Mouse (Mus musculus) heart, embryonic 12.5 days (tissue): ENCODE data around the gene Chaf1b. TPM values are rescaled to one million over a fixed set of nuclear protein-coding genes. Genes with fewer than 3 reads are reported as not detected.
A peak's percentile ranks its signal among the peaks of the same experiment; 100 is the strongest.

Experiments used
- ATAC-seq: fragments of 200-750 bp; cut with Nextera tagmentation; 2 replicates; pipeline ENCODE4 v1.8.0; 2017; ENCODE audit warnings: moderate TSS enrichment, moderate library complexity; ENCODE audit not compliant: insufficient number of reproducible peaks, low FRiP score
- H3K27ac ChIP-seq: fragments of 300-500 bp; sonication (generic); 2 replicates; pipeline ENCODE4 v1.5.1; 2016; ENCODE audit warnings: mild to moderate bottlenecking, moderate library complexity; ENCODE audit not compliant: poor library complexity, severe bottlenecking
- H3K27me3 ChIP-seq: fragments of 300-500 bp; sonication (generic); replicated peaks from 2 replicates; pipeline ENCODE4 v1.6.1; 2016; ENCODE audit warnings: mild to moderate bottlenecking, moderate library complexity
- H3K36me3 ChIP-seq: fragments of 300-500 bp; sonication (generic); 2 replicates; pipeline ENCODE4 v1.6.1; 2016; ENCODE audit warnings: mild to moderate bottlenecking, moderate library complexity
- H3K4me1 ChIP-seq: fragments of 300-500 bp; sonication (generic); replicated peaks from 2 replicates; pipeline ENCODE4 v1.6.1; 2016; ENCODE audit warnings: mild to moderate bottlenecking
- H3K4me2 ChIP-seq: fragments of 300-500 bp; sonication (generic); 2 replicates; pipeline ENCODE4 v1.6.1; 2016; ENCODE audit warnings: mild to moderate bottlenecking, moderate library complexity
- H3K4me3 ChIP-seq: fragments of 300-500 bp; sonication (generic); 2 replicates; pipeline ENCODE4 v1.5.1; 2016; ENCODE audit warnings: mild to moderate bottlenecking
- H3K9ac ChIP-seq: fragments of 300-500 bp; sonication (generic); 2 replicates; pipeline ENCODE4 v1.6.1; 2016; ENCODE audit warnings: mild to moderate bottlenecking, moderate library complexity
- H3K9me3 ChIP-seq: fragments of 300-500 bp; sonication (generic); replicated peaks from 2 replicates; pipeline ENCODE4 v1.6.1; 2016; ENCODE audit warnings: mild to moderate bottlenecking, moderate library complexity
- WGBS: fragments of 180-500 bp; shearing (Covaris S2); methylation state at CpG from one replicate; pipeline ENCODE4 v1.1.7; 2016; 5-methylcytosine and 5-hydroxymethylcytosine counted together
- polyA plus RNA-seq: library from polyadenylated mRNA; unstranded; fragments of >200 nt; fragmentation: Nextera tagmentation; extraction: Ambion mirVana; gene quantifications from 2 replicates; pipeline ENCODE4 v1.2.1, GENCODE M21; 2016

Chaf1b gene
- polyA plus RNA-seq, 1 experiment from 2014 or later, result 49.0 TPM

DNA sequence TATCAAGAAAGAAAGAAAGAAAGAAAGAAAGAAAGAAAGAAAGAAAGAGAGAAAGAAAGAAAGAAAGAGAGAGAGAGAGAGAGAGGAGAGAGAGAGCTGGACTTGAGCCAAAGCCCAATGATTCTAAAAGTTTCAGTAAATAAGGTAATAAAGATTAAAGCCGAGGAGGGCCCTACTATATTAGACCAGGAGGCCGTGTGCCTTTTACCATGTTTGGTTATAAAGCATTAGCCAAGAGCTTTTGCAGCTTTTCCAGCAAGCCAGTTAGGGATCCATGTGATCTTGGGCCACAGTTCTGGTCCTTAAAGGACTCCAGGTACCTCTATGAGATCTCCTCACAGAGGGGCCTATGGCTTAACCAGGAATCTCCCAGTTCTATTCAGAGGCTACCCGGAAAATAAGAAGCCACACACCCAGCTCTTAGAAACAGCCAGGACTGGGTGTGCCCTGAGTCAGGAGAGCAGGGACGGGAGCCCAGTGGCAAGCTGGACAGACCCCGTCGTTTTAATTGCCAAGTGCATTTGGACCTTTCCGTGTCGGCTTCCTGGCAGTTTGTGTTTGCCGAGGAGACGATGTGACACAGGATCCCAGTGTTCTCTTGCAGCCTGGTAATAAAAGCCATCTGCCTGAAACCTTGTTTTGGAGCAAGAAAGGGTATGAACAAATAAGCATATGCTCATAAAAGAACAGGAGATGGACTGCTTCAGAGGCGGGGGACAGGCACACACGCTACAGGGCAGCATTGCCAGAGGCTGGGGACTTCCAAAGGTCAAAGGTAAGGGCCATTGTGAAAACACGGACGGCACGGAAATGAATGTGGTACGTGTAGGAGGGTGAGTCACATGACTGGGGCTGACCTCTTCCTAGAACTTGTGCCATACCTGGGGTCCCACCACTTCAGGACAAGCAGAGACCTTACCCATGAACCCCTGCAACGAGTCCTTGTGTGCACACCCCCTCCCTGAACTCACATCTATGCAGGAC is 48.8 kb downstream of the Chaf1b start:
- Histone ChIP-seq H3K36me3 (no peaks in the 10 kb centered on the region), H3K27me3 (peaks cover 42% of the 10 kb centered on the region), H3K4me3 (no peak overlapping the region), H3K4me1 (no peaks in the 10 kb centered on the region), H3K27ac (no peak overlapping the region), H3K9ac (no peak overlapping the region), H3K4me2 (no peak overlapping the region), H3K9me3 (no peaks in the 10 kb centered on the region)
- 78% methylated on average over 17 of the region's 17 CpGs for WGBS
- ATAC-seq, result no peak

DNA sequence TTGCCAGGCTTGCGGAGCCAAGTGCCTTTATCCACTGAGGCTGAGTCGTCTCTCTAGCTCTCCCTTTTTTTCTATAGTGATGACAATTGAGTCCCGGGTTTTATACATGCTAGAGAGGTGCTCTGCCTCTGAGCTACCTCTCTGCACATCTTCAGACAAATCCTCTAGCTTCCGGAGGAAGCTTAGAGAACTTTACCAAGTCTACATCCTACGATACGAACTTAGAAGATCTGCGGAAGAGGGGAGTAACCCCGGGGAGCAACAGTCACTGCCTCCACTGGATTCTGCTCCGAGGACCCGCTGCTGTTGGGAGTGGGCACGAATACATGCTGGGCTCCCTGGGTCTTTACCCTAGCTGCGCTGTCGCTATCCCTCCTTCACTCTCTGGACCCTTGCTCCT is 50.9 kb downstream of the Chaf1b start:
- no peak overlapping the region for H3K4me3 ChIP-seq
- no peak overlapping the region for H3K9ac ChIP-seq
- H3K27me3 ChIP-seq, result peaks cover 50% of the 10 kb centered on the region
- H3K4me2 ChIP-seq, result peak overlapping the region; percentile 44
- H3K4me1 ChIP-seq, result no peaks in the 10 kb centered on the region
- no peaks in the 10 kb centered on the region for H3K9me3 ChIP-seq
- ATAC-seq, result no peak
- no peak overlapping the region for H3K27ac ChIP-seq
- H3K36me3 ChIP-seq, result no peaks in the 10 kb centered on the region
- 21% methylated on average over 13 of the region's 13 CpGs for WGBS

DNA sequence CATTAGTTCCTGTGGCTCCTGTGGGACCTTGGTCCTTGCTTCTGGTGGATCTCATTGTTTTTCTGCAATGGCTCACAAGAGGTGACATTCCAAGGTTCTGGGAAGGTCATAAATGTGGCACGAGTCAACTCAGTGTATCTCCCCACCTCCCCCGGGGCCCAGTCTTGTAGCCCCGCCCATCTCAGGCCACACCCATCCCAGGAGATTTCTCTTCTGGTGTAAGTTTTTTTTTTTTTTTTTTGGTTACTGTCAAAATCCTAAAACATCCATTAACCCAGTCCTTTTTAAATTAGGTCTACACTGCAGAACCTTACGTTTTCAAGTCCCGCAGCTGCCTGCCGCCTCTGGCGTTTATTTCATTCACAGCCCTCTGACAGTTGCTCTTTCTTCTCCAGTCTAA is 51.3 kb downstream of the Chaf1b start:
- 20% methylated on average over 7 of the region's 7 CpGs for WGBS
- Histone ChIP-seq H3K27me3 (peaks cover 50% of the 10 kb centered on the region), H3K9ac (no peak overlapping the region), H3K36me3 (no peaks in the 10 kb centered on the region), H3K4me3 (no peak overlapping the region), H3K4me2 (peak overlapping the region; percentile 44), H3K27ac (no peak overlapping the region), H3K4me1 (no peaks in the 10 kb centered on the region), H3K9me3 (no peaks in the 10 kb centered on the region)
- no peak for ATAC-seq

DNA sequence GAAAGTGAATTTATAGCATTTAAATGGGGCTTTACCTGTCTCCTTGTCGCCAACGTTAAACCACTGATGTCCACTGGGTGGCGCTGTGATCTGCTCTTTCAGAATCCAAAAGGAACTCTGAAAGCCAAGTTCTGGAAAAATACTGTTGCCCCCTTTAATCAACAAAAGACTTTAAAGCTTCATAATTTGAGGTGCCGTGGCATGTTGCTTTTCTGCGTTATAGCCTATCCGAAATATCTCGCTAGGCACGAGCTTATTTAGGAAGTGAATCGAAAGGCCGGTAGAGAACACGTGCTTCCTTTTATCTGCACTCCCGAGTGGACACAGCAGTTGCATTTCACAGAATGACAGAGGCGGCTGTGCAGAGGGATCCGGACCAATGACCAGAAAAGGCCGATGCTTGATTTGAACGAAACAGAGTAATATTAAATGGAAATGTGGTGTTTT is 54.7 kb downstream of the Chaf1b start:
- Histone ChIP-seq H3K9ac (0 out of 2 replicates have a peak overlapping the region, but pooled peaks have one; percentile 37), H3K4me2 (peak overlapping the region; percentile 66), H3K27me3 (peaks cover 42% of the 10 kb centered on the region), H3K4me1 (no peaks in the 10 kb centered on the region), H3K4me3 (peak overlapping the region; percentile 46), H3K27ac (no peak overlapping the region), H3K36me3 (no peaks in the 10 kb centered on the region), H3K9me3 (no peaks in the 10 kb centered on the region)
- ATAC-seq, result no peak
- WGBS, result 10% methylated on average over 16 of the region's 16 CpGs

DNA sequence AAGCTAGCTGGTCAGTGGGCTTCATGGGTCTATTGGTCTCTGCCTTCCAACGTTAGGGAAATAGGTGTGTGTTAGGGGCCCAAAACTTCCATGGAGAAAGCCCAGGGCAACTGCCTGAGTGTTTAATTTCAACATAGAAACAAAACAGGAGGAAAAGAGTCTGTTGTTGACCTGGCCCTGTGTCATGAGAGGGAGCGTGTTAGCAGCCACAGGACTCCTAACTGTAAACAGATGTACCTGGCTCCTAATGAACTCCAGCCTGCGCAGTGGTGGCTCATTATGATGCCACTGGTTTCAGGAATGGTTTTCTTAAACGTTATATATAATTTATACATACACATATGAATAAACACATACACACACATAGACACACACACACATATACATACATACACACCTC is 56.3 kb downstream of the Chaf1b start:
- Histone ChIP-seq H3K4me1 (no peaks in the 10 kb centered on the region), H3K27me3 (peaks cover 36% of the 10 kb centered on the region), H3K4me3 (no peak overlapping the region), H3K4me2 (no peak overlapping the region), H3K27ac (no peak overlapping the region), H3K36me3 (no peaks in the 10 kb centered on the region), H3K9ac (no peak overlapping the region), H3K9me3 (no peaks in the 10 kb centered on the region)
- ATAC-seq, result no peak
- 80% methylated on average over 4 of the region's 4 CpGs for WGBS

DNA sequence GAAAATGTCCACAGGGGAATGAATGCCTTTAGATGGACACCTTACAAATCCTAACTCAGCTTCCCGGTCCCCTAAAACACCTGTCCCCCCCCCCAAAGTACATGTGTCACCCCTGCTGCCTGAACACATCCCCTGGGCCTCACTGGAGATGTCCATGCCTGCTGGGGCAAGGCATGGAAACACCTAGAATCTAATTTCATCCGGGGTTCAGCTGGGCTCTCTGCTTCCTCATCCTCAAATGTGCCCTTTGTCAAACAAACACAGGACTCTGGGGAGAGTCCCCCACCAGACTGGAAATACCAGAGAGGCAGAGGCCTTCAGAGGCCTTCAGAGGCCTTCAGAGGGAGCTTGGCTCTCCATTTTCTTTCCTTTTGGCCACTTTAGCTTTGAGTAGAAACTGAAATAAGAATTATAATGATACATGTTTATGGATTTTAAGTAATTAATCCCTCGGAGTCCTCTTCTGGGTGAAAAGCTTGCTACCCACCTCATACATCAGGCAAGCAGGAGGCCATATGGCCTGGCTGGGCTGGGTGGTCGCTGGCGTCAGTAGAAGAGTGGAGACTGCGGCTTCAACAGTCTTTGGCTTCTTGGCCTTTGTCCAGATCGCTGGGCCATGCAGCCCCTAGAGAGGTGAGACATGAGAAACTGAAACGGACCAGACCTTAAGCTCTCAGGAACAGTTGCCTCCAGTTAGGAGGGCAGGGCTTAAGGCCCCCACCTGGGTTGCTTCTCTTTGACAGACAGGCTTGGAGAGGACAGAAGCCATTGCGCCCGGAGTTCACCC is 58.3 kb downstream of the Chaf1b start:
- H3K27me3 ChIP-seq, result peaks cover 22% of the 10 kb centered on the region

DNA sequence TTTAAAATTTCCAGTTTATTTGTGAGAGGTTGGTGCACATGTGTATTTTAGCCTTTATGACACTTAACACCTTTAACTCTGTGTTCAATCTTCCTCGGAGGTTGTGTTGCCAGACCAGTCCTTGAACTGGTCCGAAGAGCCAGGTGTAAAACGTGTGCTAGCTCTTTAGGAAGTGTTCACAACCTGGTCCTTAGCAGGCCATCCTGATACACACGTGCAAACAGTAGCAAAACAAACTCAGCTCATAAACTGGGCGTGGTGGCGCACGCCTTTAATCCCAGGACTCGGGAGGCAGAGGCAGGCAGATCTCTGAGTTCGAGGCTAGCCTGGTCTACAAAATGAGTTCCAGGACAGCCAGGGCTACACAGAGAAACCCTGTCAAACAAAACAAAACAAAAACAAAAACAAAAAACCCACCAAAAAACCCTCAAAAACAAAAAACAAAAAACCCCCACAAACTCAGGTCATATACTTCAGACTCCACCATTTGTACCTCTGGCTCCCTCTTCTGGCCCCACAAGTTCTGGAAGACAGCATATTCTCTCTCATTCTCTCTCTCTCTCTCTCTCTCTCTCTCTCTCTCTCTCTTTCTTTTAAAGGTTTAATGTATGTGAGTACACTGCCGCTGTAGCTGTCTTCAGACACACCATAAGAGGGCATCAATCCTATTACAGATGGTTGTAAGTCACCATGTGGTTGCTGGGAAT is 59.2 kb downstream of the Chaf1b start:
- Histone ChIP-seq H3K36me3 (no peaks in the 10 kb centered on the region), H3K4me2 (no peak overlapping the region), H3K4me3 (no peak overlapping the region), H3K27me3 (peaks cover 15% of the 10 kb centered on the region; the same call in 1 of the 2 replicates), H3K9ac (no peak overlapping the region), H3K9me3 (no peaks in the 10 kb centered on the region), H3K27ac (no peak overlapping the region), H3K4me1 (no peaks in the 10 kb centered on the region)
- ATAC-seq, result no peak
- WGBS, result 88% methylated on average over 10 of the region's 10 CpGs

More for the DNA sequence above, 58.3 kb downstream of the Chaf1b start:
- H3K4me3 ChIP-seq, result no peak overlapping the region
- H3K27ac ChIP-seq, result no peak overlapping the region
- no peak for ATAC-seq
- H3K4me1 ChIP-seq, result no peaks in the 10 kb centered on the region
- no peak overlapping the region for H3K4me2 ChIP-seq
- no peak overlapping the region for H3K9ac ChIP-seq
- WGBS, result 75% methylated on average over 10 of the region's 10 CpGs
- no peaks in the 10 kb centered on the region for H3K9me3 ChIP-seq
- H3K36me3 ChIP-seq, result no peaks in the 10 kb centered on the region

DNA sequence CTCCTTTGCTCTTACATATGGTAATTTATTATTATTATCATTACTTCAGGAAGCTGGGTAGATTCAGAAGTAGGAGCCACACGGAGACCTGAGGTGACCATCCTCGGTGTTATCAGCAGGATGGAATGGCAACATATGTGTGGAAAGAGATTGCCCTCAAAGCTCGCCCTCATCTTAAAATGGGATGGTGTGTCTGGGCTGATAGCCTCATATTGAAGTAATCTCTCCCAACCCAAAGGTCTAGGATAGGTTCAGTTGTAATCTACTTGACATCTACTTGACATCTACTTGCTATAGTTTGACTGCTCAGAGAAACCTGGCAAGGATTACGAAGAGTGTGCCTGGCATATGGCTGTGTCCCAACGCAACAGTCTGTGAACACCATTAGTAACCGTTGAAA is 60.6 kb downstream of the Chaf1b start:
- H3K4me3 ChIP-seq, result no peak overlapping the region
- H3K36me3 ChIP-seq, result no peaks in the 10 kb centered on the region
- ATAC-seq, result no peak
- no peaks in the 10 kb centered on the region for H3K9me3 ChIP-seq
- no peak overlapping the region for H3K9ac ChIP-seq
- no peaks in the 10 kb centered on the region for H3K4me1 ChIP-seq
- H3K27ac ChIP-seq, result no peak overlapping the region
- H3K4me2 ChIP-seq, result no peak overlapping the region
- peaks cover 15% of the 10 kb centered on the region; the same call in 1 of the 2 replicates for H3K27me3 ChIP-seq
- 62% methylated on average over 6 of the region's 6 CpGs for WGBS

DNA sequence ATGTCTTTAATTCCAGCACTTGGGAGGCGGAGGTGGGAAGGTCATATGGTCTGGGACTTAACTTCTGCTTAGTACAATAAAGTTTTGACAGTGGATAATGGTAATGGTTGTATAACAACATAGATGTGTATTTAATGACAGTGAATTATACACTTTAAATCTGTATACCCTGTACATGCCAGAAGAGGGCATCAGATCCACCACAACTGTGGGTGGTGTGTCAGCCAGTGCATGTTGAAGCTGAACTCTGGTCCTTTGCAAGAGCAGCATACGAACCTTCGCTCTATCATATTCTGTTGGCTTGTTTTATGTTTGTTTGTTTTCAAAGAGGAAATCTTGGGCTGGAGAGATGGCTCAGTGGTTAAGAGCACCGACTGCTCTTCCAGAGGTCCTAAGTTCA is 63.7 kb downstream of the Chaf1b start:
- Histone ChIP-seq H3K4me2 (no peak overlapping the region), H3K4me1 (no peaks in the 10 kb centered on the region), H3K9ac (no peak overlapping the region), H3K9me3 (no peaks in the 10 kb centered on the region), H3K36me3 (no peaks in the 10 kb centered on the region), H3K4me3 (no peak overlapping the region), H3K27me3 (peaks cover 19% of the 10 kb centered on the region; the same call in 1 of the 2 replicates), H3K27ac (no peak overlapping the region)
- WGBS, result 82% methylated on average over 4 of the region's 4 CpGs
- ATAC-seq, result no peak
